Mouse (Mus musculus): ENCODE measurements around the gene Chn2. TPM values are rescaled to one million over a fixed set of nuclear protein-coding genes. Genes with fewer than 3 reads are reported as not detected.

The Chn2 gene
- polyA plus RNA-seq, 1 experiment: 9.5 TPM

GRCm38 (mm10) chr6:54284167-54284711 lies 244.9 kb downstream of the Chn2 start:
- Histone ChIP-seq H3K36me3 (replicated peaks; ENCODE audit: low read length) (peaks cover 14% of the 10 kb centered on the region), H3K4me1 (peaks cover 81% of the 10 kb centered on the region), H3K4me3 (replicated peaks) (no peak overlapping the region), H3K27me3 (replicated peaks) (no peaks in the 10 kb centered on the region), H3K9me3 (no peaks in the 10 kb centered on the region)
- TF ChIP-seq GATA1 (IDR thresholded peaks at IDR 0.05; ENCODE audit: borderline replicate concordance, low read length) (no peak), FLI1 (IDR thresholded peaks at IDR 0.05; ENCODE audit: low read length) (no peak)

DNA sequence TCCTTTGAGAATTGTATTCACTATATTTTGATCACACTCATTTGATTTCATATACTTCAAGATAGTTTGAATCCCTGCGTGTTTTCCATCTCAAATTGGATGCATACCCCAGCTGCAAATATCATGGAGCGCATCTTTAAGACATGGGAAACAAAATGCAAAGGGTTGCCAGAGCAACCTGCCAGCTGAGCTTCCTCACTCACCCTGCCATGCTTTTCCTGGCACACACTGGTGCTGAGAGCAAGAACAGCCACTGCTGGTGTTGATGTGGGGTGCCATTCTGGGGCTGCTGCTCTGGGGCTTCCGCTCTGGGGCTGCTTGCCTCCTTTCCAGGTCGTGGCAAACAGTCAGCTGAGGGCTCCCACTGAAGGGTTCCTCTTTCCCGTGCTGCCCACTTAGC lies 247.5 kb downstream of the Chn2 start:
- Histone ChIP-seq H3K4me1 (peaks cover 81% of the 10 kb centered on the region), H3K4me3 (replicated peaks) (no peak overlapping the region), H3K36me3 (replicated peaks; ENCODE audit: low read length) (peaks cover 19% of the 10 kb centered on the region), H3K27me3 (replicated peaks) (no peaks in the 10 kb centered on the region), H3K9me3 (no peaks in the 10 kb centered on the region)
- TF ChIP-seq FLI1 (IDR thresholded peaks at IDR 0.05; ENCODE audit: low read length): no peak
- no peak for TF ChIP-seq GATA1 (IDR thresholded peaks at IDR 0.05; ENCODE audit: borderline replicate concordance, low read length)

DNA sequence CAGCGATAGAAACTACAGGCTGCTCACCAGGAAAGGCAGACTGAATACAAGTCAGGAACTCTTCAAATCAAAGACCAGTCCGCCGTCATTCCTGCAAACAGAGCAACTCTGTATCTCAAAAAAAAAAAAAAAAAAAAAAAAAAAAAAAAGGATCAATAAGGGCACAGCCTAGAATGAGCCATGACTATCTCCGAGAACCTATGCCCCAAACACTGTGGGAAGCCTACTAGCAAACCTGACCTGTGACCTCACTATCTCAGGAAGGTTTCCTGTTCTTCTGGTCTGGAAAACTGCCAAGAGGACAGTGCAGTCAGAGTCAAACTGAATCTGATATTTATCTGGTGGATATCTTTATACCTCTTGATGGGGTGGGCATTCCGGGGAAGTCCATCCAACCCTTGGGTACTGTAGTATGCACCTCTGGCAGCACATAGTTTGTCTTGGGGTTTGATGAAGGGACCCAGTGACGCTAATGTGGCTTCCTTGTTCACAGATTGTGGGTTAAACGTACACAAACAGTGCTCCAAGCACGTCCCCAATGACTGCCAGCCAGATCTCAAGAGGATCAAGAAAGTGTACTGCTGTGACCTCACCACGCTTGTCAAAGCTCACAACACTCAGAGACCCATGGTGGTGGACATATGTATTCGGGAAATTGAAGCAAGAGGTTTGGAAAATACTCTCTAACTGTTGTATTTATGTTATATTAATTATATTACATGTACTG lies 250.6 kb downstream of the Chn2 start:
- no peaks in the 10 kb centered on the region for H3K27me3 ChIP-seq (replicated peaks)
- H3K9me3 ChIP-seq: no peaks in the 10 kb centered on the region
- H3K36me3 ChIP-seq (replicated peaks; ENCODE audit: low read length): peaks cover 19% of the 10 kb centered on the region
- H3K4me1 ChIP-seq: peaks cover 63% of the 10 kb centered on the region
- H3K4me3 ChIP-seq (replicated peaks): no peak overlapping the region
- TF ChIP-seq GATA1 (IDR thresholded peaks at IDR 0.05; ENCODE audit: borderline replicate concordance, low read length) (no peak), FLI1 (IDR thresholded peaks at IDR 0.05; ENCODE audit: low read length) (no peak)

DNA sequence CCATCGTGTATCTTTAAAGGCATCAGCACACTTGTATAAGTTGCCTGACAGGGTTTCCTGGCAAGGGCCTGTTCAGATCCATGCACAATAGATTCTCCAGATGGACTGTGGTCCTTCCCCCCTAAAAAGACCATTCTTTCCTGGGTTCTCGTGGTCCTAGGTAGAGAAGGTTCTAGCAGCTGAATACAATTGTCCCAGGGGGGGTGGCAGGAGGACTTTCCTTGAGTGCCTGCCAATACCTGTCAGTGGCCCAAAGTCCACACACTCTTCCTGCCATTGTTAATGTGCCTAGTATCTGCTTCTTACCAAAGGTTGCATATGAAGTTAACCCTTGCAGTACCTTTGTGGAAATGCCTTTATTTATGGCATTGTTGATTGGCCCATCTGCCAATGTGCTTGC lies 257.9 kb downstream of the Chn2 start:
- H3K9me3 ChIP-seq: peaks cover 11% of the 10 kb centered on the region
- H3K36me3 ChIP-seq (replicated peaks; ENCODE audit: low read length): peaks cover 49% of the 10 kb centered on the region
- H3K27me3 ChIP-seq (replicated peaks): no peaks in the 10 kb centered on the region
- H3K4me3 ChIP-seq (replicated peaks): no peak overlapping the region
- TF ChIP-seq FLI1 (IDR thresholded peaks at IDR 0.05; ENCODE audit: low read length) (no peak), GATA1 (IDR thresholded peaks at IDR 0.05; ENCODE audit: borderline replicate concordance, low read length) (no peak)
- peaks cover 48% of the 10 kb centered on the region for H3K4me1 ChIP-seq

DNA sequence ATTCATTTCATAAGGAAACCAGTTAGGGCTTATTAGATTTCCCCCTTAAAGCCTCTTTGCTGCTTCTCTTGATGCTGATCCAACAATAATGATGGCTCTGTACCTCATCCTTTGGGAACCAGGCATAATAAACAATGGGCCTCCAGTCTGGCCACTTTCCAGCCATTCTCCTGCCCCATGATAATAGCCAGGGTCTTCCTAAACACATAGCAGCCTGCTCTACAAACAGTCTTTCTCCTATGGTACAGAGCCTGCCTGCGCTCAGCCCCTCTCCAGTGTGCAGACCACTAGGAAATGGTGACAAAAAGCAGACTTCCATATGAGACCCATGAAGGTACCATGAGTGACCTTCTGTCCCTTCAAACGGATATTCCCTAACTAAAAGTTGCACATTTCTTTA lies 260.1 kb downstream of the Chn2 start:
- Histone ChIP-seq H3K27me3 (replicated peaks) (no peaks in the 10 kb centered on the region), H3K4me1 (peaks cover 60% of the 10 kb centered on the region), H3K36me3 (replicated peaks; ENCODE audit: low read length) (peaks cover 44% of the 10 kb centered on the region), H3K9me3 (peaks cover 11% of the 10 kb centered on the region), H3K4me3 (replicated peaks) (no peak overlapping the region)
- no peak for TF ChIP-seq GATA1 (IDR thresholded peaks at IDR 0.05; ENCODE audit: borderline replicate concordance, low read length)
- no peak for TF ChIP-seq FLI1 (IDR thresholded peaks at IDR 0.05; ENCODE audit: low read length)

DNA sequence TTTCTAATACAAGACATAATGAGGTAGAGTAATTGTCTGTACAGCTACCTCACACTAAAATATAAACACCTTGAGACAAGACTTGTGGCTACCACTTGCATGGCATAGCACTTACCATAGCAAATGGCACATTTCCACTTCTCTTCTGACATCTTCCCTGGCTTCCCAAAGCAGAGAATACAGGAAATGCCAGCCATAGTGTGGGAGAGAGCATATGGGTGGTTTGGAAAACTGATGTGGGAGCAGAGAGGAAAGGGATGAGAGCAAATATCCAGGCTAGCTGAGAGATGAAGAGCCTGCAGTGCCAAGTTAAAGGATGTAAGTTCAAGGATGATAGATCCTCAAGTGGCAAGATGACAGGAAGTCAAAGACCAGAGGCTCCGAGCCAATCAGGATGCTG lies 266.4 kb downstream of the Chn2 start:
- H3K4me1 ChIP-seq: peaks cover 63% of the 10 kb centered on the region
- H3K9me3 ChIP-seq: no peaks in the 10 kb centered on the region
- no peak overlapping the region for H3K4me3 ChIP-seq (replicated peaks)
- TF ChIP-seq GATA1 (IDR thresholded peaks at IDR 0.05; ENCODE audit: borderline replicate concordance, low read length) (no peak), FLI1 (IDR thresholded peaks at IDR 0.05; ENCODE audit: low read length) (no peak)
- peaks cover 4% of the 10 kb centered on the region for H3K36me3 ChIP-seq (replicated peaks; ENCODE audit: low read length)
- H3K27me3 ChIP-seq (replicated peaks): peaks cover 4% of the 10 kb centered on the region

DNA sequence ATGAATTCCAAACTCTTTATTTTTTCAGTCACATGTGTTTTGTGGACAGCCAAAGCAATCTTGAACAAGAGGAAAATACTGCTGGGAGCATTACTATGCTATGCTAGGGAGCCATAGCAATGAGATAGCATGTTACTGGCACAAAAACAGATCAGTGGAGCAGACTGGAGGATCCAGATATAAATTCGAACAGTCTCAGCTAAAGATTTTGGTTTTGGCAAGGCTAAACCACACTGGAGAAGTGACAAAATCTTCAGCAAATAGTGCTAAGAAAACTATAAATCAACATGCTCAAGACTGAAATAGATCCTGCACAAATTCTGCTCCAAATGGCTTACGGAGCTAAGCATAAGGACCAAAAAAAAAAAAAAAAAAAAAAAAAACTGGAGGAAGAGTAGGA lies 273.7 kb downstream of the Chn2 start:
- Histone ChIP-seq H3K9me3 (no peaks in the 10 kb centered on the region), H3K36me3 (replicated peaks; ENCODE audit: low read length) (no peaks in the 10 kb centered on the region), H3K27me3 (replicated peaks) (peaks cover 8% of the 10 kb centered on the region), H3K4me1 (peaks cover 56% of the 10 kb centered on the region), H3K4me3 (replicated peaks) (no peak overlapping the region)
- TF ChIP-seq GATA1 (IDR thresholded peaks at IDR 0.05; ENCODE audit: borderline replicate concordance, low read length) (no peak), FLI1 (IDR thresholded peaks at IDR 0.05; ENCODE audit: low read length) (no peak)

GRCm38 (mm10) chr6:54318618-54319017 lies 279.3 kb downstream of the Chn2 start:
- TF ChIP-seq GATA1 (IDR thresholded peaks at IDR 0.05; ENCODE audit: borderline replicate concordance, low read length) (no peak), FLI1 (IDR thresholded peaks at IDR 0.05; ENCODE audit: low read length) (no peak)
- peaks cover 51% of the 10 kb centered on the region for H3K4me1 ChIP-seq
- peaks cover 10% of the 10 kb centered on the region for H3K27me3 ChIP-seq (replicated peaks)
- no peak overlapping the region for H3K4me3 ChIP-seq (replicated peaks)
- H3K36me3 ChIP-seq (replicated peaks; ENCODE audit: low read length): no peaks in the 10 kb centered on the region
- no peaks in the 10 kb centered on the region for H3K9me3 ChIP-seq

GRCm38 (mm10) chr6:54319198-54319597 lies 279.8 kb downstream of the Chn2 start:
- Histone ChIP-seq H3K4me3 (replicated peaks) (no peak overlapping the region), H3K4me1 (peaks cover 50% of the 10 kb centered on the region), H3K36me3 (replicated peaks; ENCODE audit: low read length) (no peaks in the 10 kb centered on the region), H3K9me3 (no peaks in the 10 kb centered on the region), H3K27me3 (replicated peaks) (peaks cover 14% of the 10 kb centered on the region)
- no peak for TF ChIP-seq GATA1 (IDR thresholded peaks at IDR 0.05; ENCODE audit: borderline replicate concordance, low read length)
- no peak for TF ChIP-seq FLI1 (IDR thresholded peaks at IDR 0.05; ENCODE audit: low read length)

DNA sequence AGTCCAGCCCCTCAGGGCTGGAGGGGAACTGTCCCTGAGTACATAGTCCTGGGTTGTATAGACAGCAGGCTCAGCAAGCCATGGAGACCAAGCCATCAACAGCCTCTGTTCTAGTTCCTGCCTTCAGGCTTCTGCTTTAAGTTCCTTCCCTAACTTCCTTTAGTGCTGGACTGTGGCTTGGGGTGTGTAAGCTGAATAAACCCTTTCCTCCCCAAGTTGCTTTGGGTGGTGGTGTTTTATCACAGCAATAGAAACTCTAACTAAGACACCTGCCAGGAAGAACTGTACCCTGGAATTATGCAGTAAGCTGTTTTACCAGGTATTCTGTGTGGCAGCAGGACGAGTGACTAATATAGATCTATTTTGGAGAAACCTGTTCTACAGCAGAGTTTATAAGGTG lies 280.9 kb downstream of the Chn2 start:
- Histone ChIP-seq H3K27me3 (replicated peaks) (peaks cover 17% of the 10 kb centered on the region), H3K9me3 (no peaks in the 10 kb centered on the region), H3K36me3 (replicated peaks; ENCODE audit: low read length) (no peaks in the 10 kb centered on the region), H3K4me1 (peaks cover 50% of the 10 kb centered on the region), H3K4me3 (replicated peaks) (no peak overlapping the region)
- TF ChIP-seq FLI1 (IDR thresholded peaks at IDR 0.05; ENCODE audit: low read length) (no peak), GATA1 (IDR thresholded peaks at IDR 0.05; ENCODE audit: borderline replicate concordance, low read length) (no peak)
